Mouse (Mus musculus): ENCODE data around the gene Ppp1r2. TPM values are rescaled to one million over a fixed set of nuclear protein-coding genes. Genes with fewer than 3 reads are reported as not detected.
A peak's percentile ranks its signal among the peaks of the same experiment; 100 is the strongest.

Ppp1r2 gene
- polyA plus RNA-seq, 1 experiment from 2014 or later, result 90.5 TPM

DNA sequence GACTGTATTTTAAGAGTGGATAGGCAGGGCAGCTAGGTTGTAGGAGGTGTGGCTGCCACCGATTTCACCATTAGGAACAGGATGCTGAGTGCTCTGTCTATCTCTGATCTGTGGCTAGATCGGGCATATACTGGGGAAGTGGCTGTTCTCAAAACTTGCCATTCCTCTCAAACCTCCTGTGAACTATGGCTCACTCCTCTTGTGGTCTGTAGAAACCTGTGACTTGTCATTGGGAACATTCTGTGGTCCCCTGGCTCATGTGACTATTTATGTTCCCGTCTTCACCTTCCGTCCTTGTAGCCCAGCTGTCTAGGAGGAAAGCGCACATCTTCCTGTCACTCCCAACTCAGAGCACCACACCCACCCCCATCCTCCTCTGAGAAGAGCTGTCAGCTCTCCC, 65.2 kb downstream of the Ppp1r2 start:
- Histone ChIP-seq H3K4me2 (ENCODE audit: low read length) (no peak overlapping the region), H3K27ac (ENCODE audit: low read depth, low read length) (no peak overlapping the region), H3K9ac (ENCODE audit: low read length) (no peak overlapping the region), H3K4me1 (ENCODE audit: control insufficient read depth, insufficient read depth, low read length) (no peaks in the 10 kb centered on the region), H3K27me3 (replicated peaks; ENCODE audit: control insufficient read depth, insufficient read depth, low read length) (no peaks in the 10 kb centered on the region), H3K4me3 (ENCODE audit: low read depth, low read length) (no peak overlapping the region), H3K9me3 (replicated peaks; ENCODE audit: control insufficient read depth, low read length) (no peaks in the 10 kb centered on the region), H3K36me3 (ENCODE audit: control insufficient read depth, insufficient read depth, low read length) (no peaks in the 10 kb centered on the region)
- ATAC-seq (no peak), DNase-seq (ENCODE audit: low spot score) (no peak)
- WGBS, result 90% methylated on average over 5 of the region's 5 CpGs

DNA sequence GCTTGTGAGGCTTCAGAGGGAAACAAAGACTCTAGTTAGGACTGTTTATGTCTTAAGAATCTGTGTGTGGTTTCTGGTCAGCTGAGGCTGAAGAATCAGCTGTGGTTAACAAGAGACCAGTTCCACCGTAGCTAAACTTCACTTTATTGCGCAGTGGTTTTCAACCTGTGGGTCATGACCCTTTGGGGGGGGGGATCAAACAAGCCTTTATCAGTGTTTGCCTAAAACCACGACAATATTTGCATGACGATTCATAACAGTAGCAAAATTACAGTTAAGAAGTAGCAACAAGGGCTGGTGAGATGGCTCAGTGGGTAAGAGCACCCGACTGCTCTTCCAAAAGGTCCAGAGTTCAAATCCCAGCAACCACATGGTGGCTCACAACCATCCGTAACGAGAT, 69.4 kb downstream of the Ppp1r2 start:
- H3K4me3 ChIP-seq (ENCODE audit: low read depth, low read length), result no peak overlapping the region
- no peaks in the 10 kb centered on the region for H3K36me3 ChIP-seq (ENCODE audit: control insufficient read depth, insufficient read depth, low read length)
- H3K4me1 ChIP-seq (ENCODE audit: control insufficient read depth, insufficient read depth, low read length), result no peaks in the 10 kb centered on the region
- no peak for ATAC-seq
- 86% methylated on average over 5 of the region's 7 CpGs for WGBS
- DNase-seq (ENCODE audit: low spot score), result no peak
- H3K4me2 ChIP-seq (ENCODE audit: low read length), result no peak overlapping the region
- no peak overlapping the region for H3K27ac ChIP-seq (ENCODE audit: low read depth, low read length)
- no peak overlapping the region for H3K9ac ChIP-seq (ENCODE audit: low read length)
- H3K9me3 ChIP-seq (replicated peaks; ENCODE audit: control insufficient read depth, low read length), result no peaks in the 10 kb centered on the region
- no peaks in the 10 kb centered on the region for H3K27me3 ChIP-seq (replicated peaks; ENCODE audit: control insufficient read depth, insufficient read depth, low read length)

DNA sequence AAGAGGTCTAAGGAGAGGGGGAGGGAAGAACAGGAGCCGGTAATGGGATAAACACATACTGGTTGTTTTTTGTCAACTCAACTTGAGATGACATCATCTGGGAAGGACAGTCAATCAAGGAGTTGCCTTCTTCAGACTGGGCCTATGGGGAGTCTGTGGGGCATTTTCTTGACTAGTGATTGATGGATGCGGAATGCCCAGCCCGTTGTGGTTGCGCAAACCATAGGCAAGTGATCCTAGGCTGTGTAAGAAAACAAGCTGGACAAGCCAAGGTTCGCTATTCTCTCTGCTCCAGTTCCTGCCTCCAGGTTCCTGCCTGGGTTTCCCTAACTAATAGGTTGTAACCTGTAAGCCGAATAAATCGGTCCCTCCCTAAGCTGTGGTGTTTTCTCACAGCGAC, 69.9 kb downstream of the Ppp1r2 start:
- WGBS, result 92% methylated on average over 8 of the region's 8 CpGs
- Histone ChIP-seq H3K27ac (ENCODE audit: low read depth, low read length) (no peak overlapping the region), H3K4me3 (ENCODE audit: low read depth, low read length) (no peak overlapping the region), H3K9ac (ENCODE audit: low read length) (no peak overlapping the region), H3K27me3 (replicated peaks; ENCODE audit: control insufficient read depth, insufficient read depth, low read length) (no peaks in the 10 kb centered on the region), H3K4me2 (ENCODE audit: low read length) (no peak overlapping the region), H3K36me3 (ENCODE audit: control insufficient read depth, insufficient read depth, low read length) (no peaks in the 10 kb centered on the region), H3K4me1 (ENCODE audit: control insufficient read depth, insufficient read depth, low read length) (no peaks in the 10 kb centered on the region), H3K9me3 (replicated peaks; ENCODE audit: control insufficient read depth, low read length) (no peaks in the 10 kb centered on the region)
- ATAC-seq (no peak), DNase-seq (ENCODE audit: low spot score) (no peak)

DNA sequence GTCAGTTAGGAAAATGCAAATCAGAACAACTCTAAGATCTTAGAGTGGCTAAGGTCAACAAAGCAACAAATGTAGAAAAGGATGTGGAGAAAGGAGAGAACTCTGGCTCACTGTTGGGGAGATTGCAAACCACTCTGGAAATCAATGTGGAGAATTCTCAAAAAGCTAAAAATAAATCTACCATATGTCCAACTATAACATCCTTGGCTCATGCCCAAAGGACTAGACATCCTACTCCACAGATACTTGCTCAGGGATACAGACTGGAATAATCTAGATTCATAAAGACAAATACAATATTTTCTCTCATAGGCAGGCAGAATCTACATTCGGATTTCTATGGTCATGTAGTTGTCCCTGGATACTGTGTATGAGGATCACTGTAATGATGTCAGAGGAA, 70.9 kb downstream of the Ppp1r2 start:
- no peak overlapping the region for H3K4me3 ChIP-seq (ENCODE audit: low read depth, low read length)
- no peak overlapping the region for H3K27ac ChIP-seq (ENCODE audit: low read depth, low read length)
- peak; percentile 39 for DNase-seq (ENCODE audit: low spot score)
- no peak overlapping the region for H3K4me2 ChIP-seq (ENCODE audit: low read length)
- no peak for ATAC-seq
- 77% methylated on average over 1 of the region's 1 CpGs for WGBS
- no peak overlapping the region for H3K9ac ChIP-seq (ENCODE audit: low read length)
- no peaks in the 10 kb centered on the region for H3K9me3 ChIP-seq (replicated peaks; ENCODE audit: control insufficient read depth, low read length)
- H3K36me3 ChIP-seq (ENCODE audit: control insufficient read depth, insufficient read depth, low read length), result no peaks in the 10 kb centered on the region
- H3K27me3 ChIP-seq (replicated peaks; ENCODE audit: control insufficient read depth, insufficient read depth, low read length), result no peaks in the 10 kb centered on the region
- peaks cover 6% of the 10 kb centered on the region for H3K4me1 ChIP-seq (ENCODE audit: control insufficient read depth, insufficient read depth, low read length)

DNA sequence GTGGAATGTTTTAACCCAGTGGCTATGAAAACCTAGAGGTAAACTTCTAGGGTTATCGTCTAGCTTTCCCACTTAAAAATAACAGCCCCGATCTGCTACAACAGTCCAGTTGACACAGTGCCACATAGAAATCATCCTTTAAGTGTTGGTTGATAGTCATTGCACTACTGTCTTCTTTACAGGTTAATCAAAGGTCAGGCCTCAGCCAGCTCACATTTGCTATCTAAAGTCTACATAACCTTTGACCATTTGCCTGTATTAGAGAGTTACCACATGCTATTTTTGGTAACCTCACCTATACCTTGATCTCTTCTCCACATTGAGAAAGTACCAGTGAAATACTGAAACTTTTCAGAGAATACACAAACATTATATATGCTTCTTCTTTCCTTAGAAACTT, 73.4 kb downstream of the Ppp1r2 start:
- H3K4me1 ChIP-seq (ENCODE audit: control insufficient read depth, insufficient read depth, low read length), result peaks cover 9% of the 10 kb centered on the region
- no peaks in the 10 kb centered on the region for H3K9me3 ChIP-seq (replicated peaks; ENCODE audit: control insufficient read depth, low read length)
- no peaks in the 10 kb centered on the region for H3K27me3 ChIP-seq (replicated peaks; ENCODE audit: control insufficient read depth, insufficient read depth, low read length)
- peak overlapping the region; percentile 95 for H3K4me3 ChIP-seq (ENCODE audit: low read depth, low read length)
- DNase-seq (ENCODE audit: low spot score), result no peak
- H3K4me2 ChIP-seq (ENCODE audit: low read length), result peak overlapping the region; percentile 50
- no peaks in the 10 kb centered on the region for H3K36me3 ChIP-seq (ENCODE audit: control insufficient read depth, insufficient read depth, low read length)
- H3K9ac ChIP-seq (ENCODE audit: low read length), result no peak overlapping the region
- 0 out of 2 replicates have a peak overlapping the region, but pooled peaks have one; percentile 58 for H3K27ac ChIP-seq (ENCODE audit: low read depth, low read length)
- no peak for ATAC-seq
- 83% methylated on average over 2 of the region's 2 CpGs for WGBS

Small RNA genes within 50 kb of the gene (microRNA-seq; reads per million reads assigned to microRNA genes)
- not detected for gene Gm27415

Other genes with a start within 250 kb of the Ppp1r2 start
- 8.3 and 8.5 TPM in 2 replicates for gene Xxylt1, start 193.8 kb downstream of the Ppp1r2 start, polyA plus RNA-seq (2014; fragmentation: Nextera tagmentation; extraction: Ambion mirVana)
- gene Acap2, start 74.0 kb downstream of the Ppp1r2 start, polyA plus RNA-seq (2014; fragmentation: Nextera tagmentation; extraction: Ambion mirVana), result 11.3 and 15.1 TPM in 2 replicates
- 65.3 and 91.8 TPM in 2 replicates for gene Apod, start 39.5 kb upstream of the Ppp1r2 start, polyA plus RNA-seq (2014; fragmentation: Nextera tagmentation; extraction: Ambion mirVana)
- gene Bdh1, start 147.0 kb upstream of the Ppp1r2 start, polyA plus RNA-seq (2014; fragmentation: Nextera tagmentation; extraction: Ambion mirVana), result 125 and 139 TPM in 2 replicates